Mouse (Mus musculus): ENCODE measurements around the gene Trim80. TPM values are rescaled to one million over a fixed set of nuclear protein-coding genes. Genes with fewer than 3 reads are reported as not detected.

Trim80 gene
- polyA plus RNA-seq, 1 experiment from 2014 or later = not detected

- Histone ChIP-seq H3K9ac (replicated peaks) (peak within 1 kb of the TSS; percentile 87), H3K27ac (replicated peaks) (peak within 1 kb of the TSS; percentile 76), H3K36me3 (peaks cover 40% of the 10 kb centered on the region), H3K27me3 (no peaks in the 10 kb centered on the region), H3K4me1 (peaks cover 30% of the 10 kb centered on the region), H3K4me2 (replicated peaks) (peak within 1 kb of the TSS; percentile 98), H3K9me3 (no peaks in the 10 kb centered on the region), H3K4me3 (peak within 1 kb of the TSS; percentile 62)
- ATAC-seq (ENCODE audit: low FRiP score, low read depth) = peak; percentile 98
- WGBS = under 1% methylated on average over 40 of the region's 56 CpGs
Measured at GRCm38 (mm10) chr11:115419531-115420237, 20.7 kb upstream of the Trim80 start, which contains the start of the genes Atp5h and Kctd2. Gene Atp5h (minus strand): TSS chr11:115419962. Gene Kctd2 (plus strand): TSS chr11:115420128.

GRCm38 (mm10) chr11:115420336-115421190 lies 19.8 kb upstream of the Trim80 start:
- H3K4me1 ChIP-seq = peaks cover 30% of the 10 kb centered on the region
- H3K9me3 ChIP-seq = no peaks in the 10 kb centered on the region
- WGBS = 4% methylated on average over 44 of the region's 45 CpGs
- peak overlapping the region; percentile 76 for H3K27ac ChIP-seq (replicated peaks)
- H3K4me2 ChIP-seq (replicated peaks) = peak overlapping the region; percentile 98
- H3K4me3 ChIP-seq = peak overlapping the region; percentile 62
- H3K36me3 ChIP-seq = peaks cover 42% of the 10 kb centered on the region
- peak; percentile 1 for ATAC-seq (ENCODE audit: low FRiP score, low read depth)
- peak overlapping the region; percentile 87 for H3K9ac ChIP-seq (replicated peaks)
- no peaks in the 10 kb centered on the region for H3K27me3 ChIP-seq

GRCm38 (mm10) chr11:115421328-115421727 lies 19.0 kb upstream of the Trim80 start:
- peak overlapping the region; percentile 62 for H3K4me3 ChIP-seq
- no peaks in the 10 kb centered on the region for H3K27me3 ChIP-seq
- no peak for ATAC-seq (ENCODE audit: low FRiP score, low read depth)
- H3K27ac ChIP-seq (replicated peaks) = no peak overlapping the region
- H3K36me3 ChIP-seq = peaks cover 42% of the 10 kb centered on the region
- peaks cover 30% of the 10 kb centered on the region for H3K4me1 ChIP-seq
- H3K9me3 ChIP-seq = no peaks in the 10 kb centered on the region
- 72% methylated on average over 1 of the region's 1 CpGs for WGBS
- peak overlapping the region; percentile 98 for H3K4me2 ChIP-seq (replicated peaks)
- H3K9ac ChIP-seq (replicated peaks) = peak overlapping the region; percentile 87

GRCm38 (mm10) chr11:115421972-115422371 lies 18.4 kb upstream of the Trim80 start:
- 88% methylated on average over 16 of the region's 16 CpGs for WGBS
- no peak for ATAC-seq (ENCODE audit: low FRiP score, low read depth)
- no peaks in the 10 kb centered on the region for H3K27me3 ChIP-seq
- H3K4me2 ChIP-seq (replicated peaks) = peak overlapping the region; percentile 98; the same call in 1 of the 2 replicates
- H3K4me3 ChIP-seq = no peak overlapping the region
- peaks cover 38% of the 10 kb centered on the region for H3K36me3 ChIP-seq
- no peak overlapping the region for H3K9ac ChIP-seq (replicated peaks)
- H3K27ac ChIP-seq (replicated peaks) = no peak overlapping the region
- peaks cover 30% of the 10 kb centered on the region for H3K4me1 ChIP-seq
- no peaks in the 10 kb centered on the region for H3K9me3 ChIP-seq

- peaks cover 36% of the 10 kb centered on the region for H3K4me1 ChIP-seq
- no peak for ATAC-seq (ENCODE audit: low FRiP score, low read depth)
- no peaks in the 10 kb centered on the region for H3K9me3 ChIP-seq
- H3K27ac ChIP-seq (replicated peaks) = no peak overlapping the region
- WGBS = 96% methylated on average over 3 of the region's 3 CpGs
- H3K4me2 ChIP-seq (replicated peaks) = no peak overlapping the region
- no peak overlapping the region for H3K4me3 ChIP-seq
- H3K9ac ChIP-seq (replicated peaks) = no peak overlapping the region
- peaks cover 33% of the 10 kb centered on the region for H3K36me3 ChIP-seq
- H3K27me3 ChIP-seq = no peaks in the 10 kb centered on the region
Measured at GRCm38 (mm10) chr11:115423091-115423490, 17.3 kb upstream of the Trim80 start.

- H3K9ac ChIP-seq (replicated peaks) = no peak overlapping the region
- no peaks in the 10 kb centered on the region for H3K27me3 ChIP-seq
- peaks cover 25% of the 10 kb centered on the region for H3K4me1 ChIP-seq
- no peak overlapping the region for H3K4me3 ChIP-seq
- ATAC-seq (ENCODE audit: low FRiP score, low read depth) = no peak
- no peak overlapping the region for H3K27ac ChIP-seq (replicated peaks)
- 92% methylated on average over 7 of the region's 7 CpGs for WGBS
- H3K36me3 ChIP-seq = peaks cover 37% of the 10 kb centered on the region
- H3K4me2 ChIP-seq (replicated peaks) = no peak overlapping the region
- H3K9me3 ChIP-seq = no peaks in the 10 kb centered on the region
Measured at GRCm38 (mm10) chr11:115424666-115425065, 15.7 kb upstream of the Trim80 start.

GRCm38 (mm10) chr11:115425671-115426070 lies 14.7 kb upstream of the Trim80 start:
- Histone ChIP-seq H3K36me3 (peaks cover 47% of the 10 kb centered on the region), H3K4me3 (no peak overlapping the region), H3K27ac (replicated peaks) (no peak overlapping the region), H3K4me2 (replicated peaks) (no peak overlapping the region), H3K4me1 (peaks cover 24% of the 10 kb centered on the region), H3K27me3 (no peaks in the 10 kb centered on the region), H3K9me3 (no peaks in the 10 kb centered on the region), H3K9ac (replicated peaks) (no peak overlapping the region)
- 92% methylated on average over 6 of the region's 6 CpGs for WGBS
- no peak for ATAC-seq (ENCODE audit: low FRiP score, low read depth)

- WGBS = 32% methylated on average over 20 of the region's 20 CpGs
- Histone ChIP-seq H3K4me1 (peaks cover 10% of the 10 kb centered on the region), H3K4me2 (replicated peaks) (peak overlapping the region; percentile 24), H3K9ac (replicated peaks) (peak overlapping the region; percentile 15; the same call in 1 of the 2 replicates), H3K36me3 (peaks cover 67% of the 10 kb centered on the region), H3K9me3 (no peaks in the 10 kb centered on the region), H3K27me3 (no peaks in the 10 kb centered on the region), H3K27ac (replicated peaks) (peak overlapping the region; percentile 22), H3K4me3 (0 out of 2 replicates have a peak overlapping the region, but pooled peaks have one; percentile 1)
- ATAC-seq (ENCODE audit: low FRiP score, low read depth) = peak; percentile 73
Measured at GRCm38 (mm10) chr11:115427482-115428331, 12.6 kb upstream of the Trim80 start.

- no peak for ATAC-seq (ENCODE audit: low FRiP score, low read depth)
- Histone ChIP-seq H3K9ac (replicated peaks) (no peak overlapping the region), H3K4me1 (peaks cover 10% of the 10 kb centered on the region), H3K9me3 (no peaks in the 10 kb centered on the region), H3K4me2 (replicated peaks) (no peak overlapping the region), H3K36me3 (peaks cover 69% of the 10 kb centered on the region), H3K4me3 (no peak overlapping the region), H3K27ac (replicated peaks) (no peak overlapping the region), H3K27me3 (no peaks in the 10 kb centered on the region)
- WGBS = 85% methylated on average over 7 of the region's 7 CpGs
Measured at GRCm38 (mm10) chr11:115429307-115429706, 11.0 kb upstream of the Trim80 start.

- H3K4me1 ChIP-seq = peaks cover 13% of the 10 kb centered on the region
- no peak overlapping the region for H3K9ac ChIP-seq (replicated peaks)
- H3K9me3 ChIP-seq = no peaks in the 10 kb centered on the region
- ATAC-seq (ENCODE audit: low FRiP score, low read depth) = no peak
- no peak overlapping the region for H3K4me3 ChIP-seq
- H3K4me2 ChIP-seq (replicated peaks) = no peak overlapping the region
- WGBS = 94% methylated on average over 6 of the region's 6 CpGs
- H3K27ac ChIP-seq (replicated peaks) = no peak overlapping the region
- peaks cover 57% of the 10 kb centered on the region for H3K36me3 ChIP-seq
- peaks cover 9% of the 10 kb centered on the region; the same call in 1 of the 2 replicates for H3K27me3 ChIP-seq
Measured at GRCm38 (mm10) chr11:115430561-115430960, 9.8 kb upstream of the Trim80 start.

- peaks cover 16% of the 10 kb centered on the region for H3K4me1 ChIP-seq
- no peak overlapping the region for H3K4me2 ChIP-seq (replicated peaks)
- 83% methylated on average over 4 of the region's 4 CpGs for WGBS
- no peak overlapping the region for H3K4me3 ChIP-seq
- H3K27me3 ChIP-seq = peaks cover 9% of the 10 kb centered on the region; the same call in 1 of the 2 replicates
- ATAC-seq (ENCODE audit: low FRiP score, low read depth) = no peak
- H3K9ac ChIP-seq (replicated peaks) = no peak overlapping the region
- no peaks in the 10 kb centered on the region for H3K9me3 ChIP-seq
- H3K27ac ChIP-seq (replicated peaks) = no peak overlapping the region
- H3K36me3 ChIP-seq = peaks cover 40% of the 10 kb centered on the region
Measured at GRCm38 (mm10) chr11:115432814-115433213, 7.5 kb upstream of the Trim80 start.
